Mouse (Mus musculus) heart, embryonic 14.5 days (tissue): ENCODE results near the gene Stx18. TPM values are rescaled to one million over a fixed set of nuclear protein-coding genes. Genes with fewer than 3 reads are reported as not detected.

Source experiments
- ATAC-seq: fragments of 200-750 bp; cut with Nextera tagmentation; 2 replicates; pipeline ENCODE4 v1.8.0; 2017; ENCODE audit warnings: low read depth, moderate TSS enrichment; ENCODE audit not compliant: insufficient number of reproducible peaks, insufficient read depth, low FRiP score
- H3K27ac ChIP-seq, 2 experiments: fragments of 200-500 bp in 1 of 2; fragments of 300-500 bp in 1 of 2; sonication (generic) in 1 of 2; replicated peaks in 1 of 2; 2 replicates each; pipeline ENCODE4 v1.5.1; 2012 to 2014; ENCODE audit warnings: low read depth in 2 of 2, low read length in 2 of 2, control low read depth in 1 of 2, mild to moderate bottlenecking in 1 of 2, mixed read lengths in 1 of 2; ENCODE audit not compliant: control insufficient read depth in 1 of 2, insufficient read depth in 1 of 2
- H3K27me3 ChIP-seq: fragments of 300-500 bp; sonication (generic); 2 replicates; pipeline ENCODE4 v1.6.1; 2014; ENCODE audit warnings: mild to moderate bottlenecking, low read length, control low read depth; ENCODE audit not compliant: control insufficient read depth, insufficient read depth
- H3K36me3 ChIP-seq: fragments of 300-500 bp; sonication (generic); 2 replicates; pipeline ENCODE4 v1.6.1; 2014; ENCODE audit warnings: mild to moderate bottlenecking, control low read depth, low read length, mixed read lengths; ENCODE audit not compliant: control insufficient read depth, insufficient read depth
- H3K4me1 ChIP-seq, 2 experiments: fragments of 200-500 bp in 1 of 2; fragments of 300-500 bp in 1 of 2; sonication (generic) in 1 of 2; 2 replicates each; pipeline ENCODE4 v1.6.1; 2012 to 2014; ENCODE audit warnings: low read length in 2 of 2, control low read depth in 1 of 2, mixed read lengths in 1 of 2; ENCODE audit not compliant: control insufficient read depth in 2 of 2, insufficient read depth in 2 of 2
- H3K4me2 ChIP-seq: fragments of 300-500 bp; sonication (generic); 2 replicates; pipeline ENCODE4 v1.6.1; 2014; ENCODE audit warnings: mild to moderate bottlenecking, low read length
- H3K4me3 ChIP-seq, 2 experiments: fragments of 200-500 bp in 1 of 2; fragments of 300-500 bp in 1 of 2; sonication (generic) in 1 of 2; 2 replicates each; pipeline ENCODE4 v1.5.1; 2012 to 2014; ENCODE audit warnings: low read length in 2 of 2, mild to moderate bottlenecking in 2 of 2, control low read depth in 1 of 2, low read depth in 1 of 2, moderate library complexity in 1 of 2; ENCODE audit not compliant: control insufficient read depth in 1 of 2, insufficient read depth in 1 of 2
- H3K9ac ChIP-seq: fragments of 300-500 bp; sonication (generic); 2 replicates; pipeline ENCODE4 v1.6.1; 2014; ENCODE audit warnings: mild to moderate bottlenecking, low read length
- H3K9me3 ChIP-seq: fragments of 300-500 bp; sonication (generic); 2 replicates; pipeline ENCODE4 v1.6.1; 2016; ENCODE audit warnings: low read length, control low read depth; ENCODE audit not compliant: control insufficient read depth
- WGBS: fragments of 180-500 bp; shearing (Covaris S2); extraction: QIAGEN DNeasy Blood & Tissue Kit; methylation state at CpG from one replicate; pipeline ENCODE4 v1.1.7; 2014; 5-methylcytosine and 5-hydroxymethylcytosine counted together
- polyA plus RNA-seq: library from polyadenylated mRNA; unstranded; fragments of >200 nt; fragmentation: Nextera tagmentation; extraction: Ambion mirVana; gene quantifications from 2 replicates; pipeline ENCODE4 v1.2.1, GENCODE M21; 2014

Gene Stx18
- polyA plus RNA-seq, 1 experiment from 2014 or later: 30.2 TPM

- H3K27ac ChIP-seq: no peak overlapping the region
- no peak overlapping the region for H3K4me3 ChIP-seq
- no peak overlapping the region for H3K9ac ChIP-seq
- WGBS: 97% methylated on average over 1 of the region's 1 CpGs
- no peaks in the 10 kb centered on the region for H3K9me3 ChIP-seq
- no peaks in the 10 kb centered on the region for H3K36me3 ChIP-seq
- H3K4me1 ChIP-seq: peaks cover under 1% of the 10 kb centered on the region in 2 experiments; a peak in 3 of 4 replicates
- no peak for ATAC-seq
- no peaks in the 10 kb centered on the region for H3K27me3 ChIP-seq
- H3K4me2 ChIP-seq: no peak overlapping the region
Observed at GRCm38 (mm10) chr5:38080472-38080871, 41.9 kb downstream of the Stx18 start.

- WGBS: 74% methylated on average over 3 of the region's 3 CpGs
- no peak overlapping the region for H3K27ac ChIP-seq
- no peaks in the 10 kb centered on the region for H3K9me3 ChIP-seq
- ATAC-seq: no peak
- no peak overlapping the region for H3K4me2 ChIP-seq
- no peaks in the 10 kb centered on the region for H3K27me3 ChIP-seq
- H3K36me3 ChIP-seq: no peaks in the 10 kb centered on the region
- H3K4me3 ChIP-seq: no peak overlapping the region
- H3K4me1 ChIP-seq: peaks cover 5 to 7% of the 10 kb centered on the region in 2 experiments
- H3K9ac ChIP-seq: no peak overlapping the region
Observed at GRCm38 (mm10) chr5:38082589-38082988, 44.0 kb downstream of the Stx18 start.

GRCm38 (mm10) chr5:38083362-38083761 is 44.8 kb downstream of the Stx18 start:
- H3K4me1 ChIP-seq: peaks cover 5 to 7% of the 10 kb centered on the region in 2 experiments
- no peak overlapping the region for H3K4me2 ChIP-seq
- no peak for ATAC-seq
- no peak overlapping the region for H3K4me3 ChIP-seq
- no peaks in the 10 kb centered on the region for H3K27me3 ChIP-seq
- H3K27ac ChIP-seq: no peak overlapping the region
- H3K36me3 ChIP-seq: no peaks in the 10 kb centered on the region
- 84% methylated on average over 5 of the region's 5 CpGs for WGBS
- no peak overlapping the region for H3K9ac ChIP-seq
- no peaks in the 10 kb centered on the region for H3K9me3 ChIP-seq

- Histone ChIP-seq H3K4me1 (peaks cover 5 to 7% of the 10 kb centered on the region in 2 experiments), H3K9me3 (no peaks in the 10 kb centered on the region), H3K4me3 (no peak overlapping the region), H3K4me2 (no peak overlapping the region), H3K27me3 (no peaks in the 10 kb centered on the region), H3K27ac (no peak overlapping the region), H3K9ac (no peak overlapping the region), H3K36me3 (no peaks in the 10 kb centered on the region)
- ATAC-seq: no peak
- 59% methylated on average over 8 of the region's 8 CpGs for WGBS
Observed at GRCm38 (mm10) chr5:38084616-38085015, 46.1 kb downstream of the Stx18 start.

- Histone ChIP-seq H3K36me3 (no peaks in the 10 kb centered on the region), H3K4me2 (no peak overlapping the region), H3K9me3 (no peaks in the 10 kb centered on the region), H3K27me3 (no peaks in the 10 kb centered on the region), H3K4me3 (no peak overlapping the region), H3K9ac (no peak overlapping the region), H3K4me1 (peaks cover 5 to 7% of the 10 kb centered on the region in 2 experiments), H3K27ac (no peak overlapping the region)
- 14% methylated on average over 10 of the region's 10 CpGs for WGBS
- no peak for ATAC-seq
Observed at GRCm38 (mm10) chr5:38085561-38086392, 47.2 kb downstream of the Stx18 start.

- Histone ChIP-seq H3K36me3 (no peaks in the 10 kb centered on the region), H3K27me3 (no peaks in the 10 kb centered on the region), H3K4me3 (no peak overlapping the region), H3K9me3 (no peaks in the 10 kb centered on the region), H3K4me1 (peaks cover 5 to 7% of the 10 kb centered on the region in 2 experiments), H3K4me2 (no peak overlapping the region), H3K9ac (no peak overlapping the region), H3K27ac (no peak overlapping the region)
- no peak for ATAC-seq
- WGBS: 76% methylated on average over 3 of the region's 3 CpGs
Observed at GRCm38 (mm10) chr5:38090111-38090510, 51.6 kb downstream of the Stx18 start.

- no peak overlapping the region for H3K4me2 ChIP-seq
- no peak for ATAC-seq
- 72% methylated on average over 3 of the region's 3 CpGs for WGBS
Observed at GRCm38 (mm10) chr5:38090581-38090980, 52.0 kb downstream of the Stx18 start.

More at GRCm38 (mm10) chr5:38090581-38090980, 52.0 kb downstream of the Stx18 start:
- Histone ChIP-seq H3K27me3 (no peaks in the 10 kb centered on the region), H3K9ac (no peak overlapping the region), H3K4me1 (peaks cover 3 to 5% of the 10 kb centered on the region in 2 experiments), H3K4me3 (no peak overlapping the region), H3K27ac (no peak overlapping the region), H3K36me3 (no peaks in the 10 kb centered on the region), H3K9me3 (no peaks in the 10 kb centered on the region)
